Mouse (Mus musculus) bone marrow macrophage, adult 2 months (primary cell): ENCODE results near the gene Pdss2.

Source experiments
- CTCF ChIP-seq: IDR thresholded peaks from 2 replicates; pipeline ENCODE4 v1.5.1; 2012; ENCODE audit warnings: low read depth, mild to moderate bottlenecking, low read length, moderate library complexity
- POLR2A ChIP-seq: IDR thresholded peaks from 2 replicates; pipeline ENCODE4 v1.6.1; 2012; ENCODE audit warnings: mild to moderate bottlenecking, low read depth, low read length, borderline replicate concordance

- TF ChIP-seq POLR2A (no peak), CTCF (no peak)
Observed at GRCm38 (mm10) chr10:43294331-43294730, 73.0 kb downstream of the Pdss2 start.
